Mouse (Mus musculus) heart, embryonic 11.5 days (tissue): ENCODE results near the gene Zcchc9. TPM values are rescaled to one million over a fixed set of nuclear protein-coding genes. Genes with fewer than 3 reads are reported as not detected.

Experiments used
- ATAC-seq: fragments of 200-750 bp; cut with Nextera tagmentation; replicated peaks from 2 replicates; pipeline ENCODE4 v1.8.0; 2017; ENCODE audit warnings: moderate library complexity; ENCODE audit not compliant: insufficient number of reproducible peaks, low FRiP score, low TSS enrichment
- H3K27ac ChIP-seq: fragments of 300-500 bp; sonication (generic); 2 replicates; pipeline ENCODE4 v1.5.1; 2014; ENCODE audit warnings: mild to moderate bottlenecking, low read depth, low read length
- H3K27me3 ChIP-seq: fragments of 300-500 bp; sonication (generic); 2 replicates; pipeline ENCODE4 v1.6.1; 2014; ENCODE audit warnings: mild to moderate bottlenecking, low read length, mixed read lengths; ENCODE audit not compliant: control insufficient read depth, insufficient read depth
- H3K36me3 ChIP-seq: fragments of 300-500 bp; sonication (generic); 2 replicates; pipeline ENCODE4 v1.6.1; 2014; ENCODE audit warnings: mild to moderate bottlenecking, low read length, moderate library complexity, mixed read lengths; ENCODE audit not compliant: control insufficient read depth, insufficient read depth
- H3K4me1 ChIP-seq: fragments of 300-500 bp; sonication (generic); 2 replicates; pipeline ENCODE4 v1.6.1; 2014; ENCODE audit warnings: low read length; ENCODE audit not compliant: control insufficient read depth, insufficient read depth
- H3K4me2 ChIP-seq: fragments of 300-500 bp; sonication (generic); 2 replicates; pipeline ENCODE4 v1.6.1; 2014; ENCODE audit warnings: mild to moderate bottlenecking, moderate library complexity
- H3K4me3 ChIP-seq: fragments of 300-500 bp; sonication (generic); 2 replicates; pipeline ENCODE4 v1.5.1; 2014; ENCODE audit warnings: low read depth, low read length
- H3K9ac ChIP-seq: fragments of 300-500 bp; sonication (generic); 2 replicates; pipeline ENCODE4 v1.6.1; 2014; ENCODE audit warnings: mild to moderate bottlenecking, low read depth, low read length, moderate library complexity
- H3K9me3 ChIP-seq: fragments of 300-500 bp; sonication (generic); replicated peaks from 2 replicates; pipeline ENCODE4 v1.6.1; 2016; ENCODE audit warnings: low read length; ENCODE audit not compliant: control insufficient read depth
- WGBS: fragments of 180-500 bp; shearing (Covaris S2); extraction: QIAGEN DNeasy Blood & Tissue Kit; methylation state at CpG from one replicate; pipeline ENCODE4 v1.1.7; 2014; ENCODE audit not compliant: insufficient replicate concordance; 5-methylcytosine and 5-hydroxymethylcytosine counted together
- polyA plus RNA-seq: library from polyadenylated mRNA; unstranded; fragments of >200 nt; fragmentation: Nextera tagmentation; extraction: Ambion mirVana; gene quantifications from 2 replicates; pipeline ENCODE4 v1.2.1, GENCODE M21; 2014

Zcchc9 gene
- polyA plus RNA-seq, result 24.3 and 27.9 TPM in 2 replicates

GRCm38 (mm10) chr13:91807155-91807839 lies at the start of gene Zcchc9:
Gene Zcchc9, minus strand, starts transcription at chr13:91807705.
- ATAC-seq, result peak; percentile 97
- peak within 1 kb of the TSS; percentile 80 for H3K27ac ChIP-seq
- H3K9me3 ChIP-seq, result no peaks in the 10 kb centered on the region
- peaks cover 9% of the 10 kb centered on the region; the same call in 1 of the 2 replicates for H3K4me1 ChIP-seq
- peak within 1 kb of the TSS; percentile 93 for H3K4me3 ChIP-seq
- peak within 1 kb of the TSS; percentile 82 for H3K9ac ChIP-seq
- no peaks in the 10 kb centered on the region for H3K27me3 ChIP-seq
- H3K36me3 ChIP-seq, result peaks cover 2% of the 10 kb centered on the region; the same call in 1 of the 2 replicates
- peak within 1 kb of the TSS; percentile 66 for H3K4me2 ChIP-seq
- under 1% methylated on average over 50 of the region's 50 CpGs for WGBS

- Histone ChIP-seq H3K27ac (no peak overlapping the region), H3K4me3 (no peak overlapping the region), H3K27me3 (no peaks in the 10 kb centered on the region), H3K9me3 (no peaks in the 10 kb centered on the region), H3K4me1 (no peaks in the 10 kb centered on the region), H3K36me3 (no peaks in the 10 kb centered on the region), H3K4me2 (no peak overlapping the region), H3K9ac (no peak overlapping the region)
- no peak for ATAC-seq
- WGBS, result 81% methylated on average over 3 of the region's 3 CpGs
Measured at GRCm38 (mm10) chr13:91854412-91854811, 46.9 kb upstream of the Zcchc9 start.

- Histone ChIP-seq H3K9ac (no peak overlapping the region), H3K27me3 (no peaks in the 10 kb centered on the region)
- no peak for ATAC-seq
Measured at GRCm38 (mm10) chr13:91827876-91828275, 20.4 kb upstream of the Zcchc9 start.

GRCm38 (mm10) chr13:91826066-91826465 lies 18.6 kb upstream of the Zcchc9 start:
- Histone ChIP-seq H3K4me3 (no peak overlapping the region), H3K4me1 (no peaks in the 10 kb centered on the region), H3K9me3 (no peaks in the 10 kb centered on the region), H3K36me3 (no peaks in the 10 kb centered on the region), H3K27me3 (no peaks in the 10 kb centered on the region), H3K4me2 (no peak overlapping the region), H3K9ac (no peak overlapping the region), H3K27ac (no peak overlapping the region)
- 93% methylated on average over 2 of the region's 2 CpGs for WGBS
- ATAC-seq, result no peak

More at GRCm38 (mm10) chr13:91827876-91828275, 20.4 kb upstream of the Zcchc9 start:
- Histone ChIP-seq H3K9me3 (no peaks in the 10 kb centered on the region), H3K27ac (no peak overlapping the region), H3K4me1 (no peaks in the 10 kb centered on the region), H3K4me2 (no peak overlapping the region), H3K4me3 (no peak overlapping the region), H3K36me3 (no peaks in the 10 kb centered on the region)

GRCm38 (mm10) chr13:91824845-91825550 lies 17.5 kb upstream of the Zcchc9 start:
- WGBS, result 70% methylated on average over 4 of the region's 4 CpGs
- no peak for ATAC-seq

GRCm38 (mm10) chr13:91823735-91824134 lies 16.2 kb upstream of the Zcchc9 start:
- Histone ChIP-seq H3K4me1 (no peaks in the 10 kb centered on the region), H3K9me3 (no peaks in the 10 kb centered on the region), H3K27me3 (no peaks in the 10 kb centered on the region), H3K4me3 (no peak overlapping the region), H3K27ac (no peak overlapping the region), H3K4me2 (no peak overlapping the region), H3K9ac (no peak overlapping the region), H3K36me3 (no peaks in the 10 kb centered on the region)
- no peak for ATAC-seq
- WGBS, result 73% methylated on average over 6 of the region's 6 CpGs

More at GRCm38 (mm10) chr13:91824845-91825550, 17.5 kb upstream of the Zcchc9 start:
- Histone ChIP-seq H3K36me3 (no peaks in the 10 kb centered on the region), H3K4me3 (no peak overlapping the region), H3K9me3 (no peaks in the 10 kb centered on the region), H3K4me1 (no peaks in the 10 kb centered on the region), H3K4me2 (no peak overlapping the region), H3K27ac (no peak overlapping the region), H3K27me3 (no peaks in the 10 kb centered on the region), H3K9ac (no peak overlapping the region)

GRCm38 (mm10) chr13:91814670-91815069 lies 7.2 kb upstream of the Zcchc9 start:
- no peak overlapping the region for H3K4me2 ChIP-seq
- no peak overlapping the region for H3K27ac ChIP-seq
- no peak for ATAC-seq
- H3K9me3 ChIP-seq, result peaks cover 4% of the 10 kb centered on the region; the same call in 1 of the 2 replicates
- H3K36me3 ChIP-seq, result no peaks in the 10 kb centered on the region
- no peaks in the 10 kb centered on the region for H3K4me1 ChIP-seq
- WGBS, result 85% methylated on average over 5 of the region's 5 CpGs
- H3K9ac ChIP-seq, result no peak overlapping the region
- H3K4me3 ChIP-seq, result no peak overlapping the region
- no peaks in the 10 kb centered on the region for H3K27me3 ChIP-seq

GRCm38 (mm10) chr13:91809476-91809875 lies 2.0 kb upstream of the Zcchc9 start:
- ATAC-seq, result no peak

More at GRCm38 (mm10) chr13:91809476-91809875, 2.0 kb upstream of the Zcchc9 start:
- no peaks in the 10 kb centered on the region; the same call in 1 of the 2 replicates for H3K36me3 ChIP-seq
- WGBS, result 36% methylated on average over 2 of the region's 2 CpGs
- peaks cover 4% of the 10 kb centered on the region; the same call in 1 of the 2 replicates for H3K9me3 ChIP-seq
- no peak overlapping the region for H3K4me2 ChIP-seq
- no peak overlapping the region for H3K27ac ChIP-seq
- no peaks in the 10 kb centered on the region for H3K27me3 ChIP-seq
- H3K4me3 ChIP-seq, result no peak overlapping the region
- H3K4me1 ChIP-seq, result peaks cover 9% of the 10 kb centered on the region; the same call in 1 of the 2 replicates
- no peak overlapping the region for H3K9ac ChIP-seq
